Mouse (Mus musculus) embryonic facial prominence, embryonic 14.5 days (tissue): ENCODE results near the gene Pax3. TPM values are rescaled to one million over a fixed set of nuclear protein-coding genes. Genes with fewer than 3 reads are reported as not detected.

Experiments used
- ATAC-seq: fragments of 200-750 bp; cut with Nextera tagmentation; 2 replicates; pipeline ENCODE4 v1.8.0; 2017; ENCODE audit warnings: low read depth, moderate number of reproducible peaks, moderate TSS enrichment
- DNase-seq: peaks from one replicate; pipeline ENCODE4 v3.0.0-alpha.2; 2015; ENCODE audit warnings: low spot score
- H3K27ac ChIP-seq: fragments of 300-500 bp; sonication (generic); replicated peaks from 2 replicates; pipeline ENCODE4 v1.5.1; 2014; ENCODE audit warnings: low read depth, mild to moderate bottlenecking, low read length, moderate library complexity
- H3K27me3 ChIP-seq: fragments of 300-500 bp; sonication (generic); replicated peaks from 2 replicates; pipeline ENCODE4 v1.6.1; 2014; ENCODE audit warnings: low read length; ENCODE audit not compliant: control insufficient read depth, insufficient read depth
- H3K36me3 ChIP-seq: fragments of 300-500 bp; sonication (generic); 2 replicates; pipeline ENCODE4 v1.6.1; 2014; ENCODE audit warnings: low read length, mixed read lengths; ENCODE audit not compliant: control insufficient read depth, insufficient read depth
- H3K4me1 ChIP-seq: fragments of 300-500 bp; sonication (generic); 2 replicates; pipeline ENCODE4 v1.6.1; 2014; ENCODE audit warnings: antibody characterized with exemption, low read length; ENCODE audit not compliant: control insufficient read depth, insufficient read depth
- H3K4me2 ChIP-seq: fragments of 300-500 bp; sonication (generic); 2 replicates; pipeline ENCODE4 v1.6.1; 2014; ENCODE audit warnings: low read depth, mild to moderate bottlenecking, low read length, moderate library complexity, mixed read lengths
- H3K4me3 ChIP-seq: fragments of 300-500 bp; sonication (generic); 2 replicates; pipeline ENCODE4 v1.5.1; 2014; ENCODE audit warnings: low read depth, mild to moderate bottlenecking, low read length
- H3K9ac ChIP-seq: fragments of 300-500 bp; sonication (generic); 2 replicates; pipeline ENCODE4 v1.6.1; 2014; ENCODE audit warnings: low read depth, mild to moderate bottlenecking, low read length, moderate library complexity, mixed read lengths
- H3K9me3 ChIP-seq: fragments of 300-500 bp; sonication (generic); 2 replicates; pipeline ENCODE4 v1.6.1; 2016; ENCODE audit warnings: low read length; ENCODE audit not compliant: control insufficient read depth
- WGBS: fragments of 180-500 bp; shearing (Covaris S2); extraction: QIAGEN DNeasy Blood & Tissue Kit; methylation state at CpG from one replicate; pipeline ENCODE4 v1.1.7; 2014; 5-methylcytosine and 5-hydroxymethylcytosine counted together
- polyA plus RNA-seq: library from polyadenylated mRNA; unstranded; fragments of >200 nt; fragmentation: Nextera tagmentation; extraction: Ambion mirVana; gene quantifications from 2 replicates; pipeline ENCODE4 v1.2.1, GENCODE M21; 2014

Pax3 gene
- polyA plus RNA-seq, 1 experiment from 2014 or later: 9.4 TPM

DNA sequence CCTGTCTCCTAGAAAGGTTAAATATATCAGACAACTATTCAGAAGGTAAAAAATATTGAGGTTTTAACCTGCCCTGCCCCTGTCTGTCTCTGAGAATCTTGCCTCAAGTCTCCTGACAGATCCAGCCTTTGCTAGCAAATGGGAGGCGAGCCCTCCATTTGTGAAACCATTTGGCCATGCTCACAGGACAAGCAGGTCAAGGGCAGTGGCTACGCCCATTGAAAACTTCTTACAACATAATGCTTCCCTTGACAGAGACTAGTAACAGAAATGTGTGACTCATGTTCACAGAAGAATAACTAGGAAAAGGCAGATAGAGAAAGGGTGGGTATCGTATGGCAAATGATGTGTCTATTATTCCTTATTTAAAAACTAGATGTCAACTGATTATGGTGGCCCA is 80.9 kb downstream of the Pax3 start:
- H3K4me2 ChIP-seq: no peak overlapping the region
- no peak overlapping the region for H3K4me3 ChIP-seq
- H3K9ac ChIP-seq: no peak overlapping the region
- no peaks in the 10 kb centered on the region; the same call in 1 of the 2 replicates for H3K27me3 ChIP-seq
- H3K27ac ChIP-seq: no peak overlapping the region
- H3K4me1 ChIP-seq: peaks cover 8% of the 10 kb centered on the region; the same call in 1 of the 2 replicates
- DNase-seq: no peak
- peaks cover 29% of the 10 kb centered on the region; the same call in 1 of the 2 replicates for H3K36me3 ChIP-seq
- ATAC-seq: no peak
- 0 out of 2 replicates have a peak, but pooled peaks cover 3% of the 10 kb centered on the region for H3K9me3 ChIP-seq
- WGBS: 89% methylated on average over 3 of the region's 3 CpGs

DNA sequence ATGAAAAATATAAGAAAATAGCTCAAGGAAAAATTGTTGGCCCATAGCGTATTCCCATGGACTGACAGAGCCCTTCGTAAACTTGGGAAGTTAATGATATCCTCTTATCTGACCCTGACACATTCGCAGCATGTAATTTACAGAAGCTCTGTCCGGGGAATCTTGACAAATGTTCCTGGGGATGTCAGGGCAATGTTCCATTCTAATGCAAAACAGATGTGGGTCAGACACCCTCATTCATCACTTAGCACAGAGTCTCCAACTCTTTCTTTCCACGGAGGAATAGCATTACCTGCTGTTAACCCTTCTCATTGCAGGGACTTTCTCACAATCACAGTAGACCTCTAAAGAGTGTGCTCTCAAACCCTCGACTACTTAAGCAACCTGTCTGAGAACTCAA is 86.6 kb downstream of the Pax3 start:
- Histone ChIP-seq H3K4me2 (no peak overlapping the region), H3K27ac (no peak overlapping the region), H3K27me3 (no peaks in the 10 kb centered on the region; the same call in 1 of the 2 replicates), H3K36me3 (0 out of 2 replicates have a peak, but pooled peaks cover 5% of the 10 kb centered on the region), H3K4me1 (peaks cover 15% of the 10 kb centered on the region; the same call in 1 of the 2 replicates), H3K9me3 (no peaks in the 10 kb centered on the region), H3K9ac (no peak overlapping the region), H3K4me3 (no peak overlapping the region)
- ATAC-seq (no peak), DNase-seq (no peak)
- 21% methylated on average over 6 of the region's 6 CpGs for WGBS

DNA sequence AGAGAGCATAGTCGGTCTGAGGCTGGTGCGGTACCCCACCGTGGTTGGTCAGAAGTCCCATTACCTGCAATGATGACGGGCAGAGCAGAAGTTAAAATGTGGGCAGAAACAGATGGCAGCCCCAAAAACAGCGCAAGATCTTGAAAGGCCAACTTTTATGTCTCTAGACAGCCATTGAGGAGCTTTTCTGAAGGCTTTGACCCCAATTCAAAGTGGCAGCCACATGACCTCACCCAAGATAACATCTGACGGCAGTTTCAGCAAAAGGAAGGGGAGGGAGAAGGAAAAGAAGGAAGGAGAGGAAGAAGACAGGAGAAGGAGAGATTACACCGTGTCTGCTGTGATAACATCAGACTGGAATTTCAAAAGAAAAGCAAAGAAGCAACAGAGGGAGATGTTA is 93.4 kb downstream of the Pax3 start:
- Histone ChIP-seq H3K9me3 (no peaks in the 10 kb centered on the region), H3K9ac (no peak overlapping the region), H3K4me1 (0 out of 2 replicates have a peak, but pooled peaks cover 4% of the 10 kb centered on the region), H3K4me3 (no peak overlapping the region), H3K4me2 (no peak overlapping the region), H3K27me3 (no peaks in the 10 kb centered on the region), H3K36me3 (0 out of 2 replicates have a peak, but pooled peaks cover 13% of the 10 kb centered on the region), H3K27ac (no peak overlapping the region)
- 57% methylated on average over 7 of the region's 7 CpGs for WGBS
- ATAC-seq: no peak
- DNase-seq: no peak

DNA sequence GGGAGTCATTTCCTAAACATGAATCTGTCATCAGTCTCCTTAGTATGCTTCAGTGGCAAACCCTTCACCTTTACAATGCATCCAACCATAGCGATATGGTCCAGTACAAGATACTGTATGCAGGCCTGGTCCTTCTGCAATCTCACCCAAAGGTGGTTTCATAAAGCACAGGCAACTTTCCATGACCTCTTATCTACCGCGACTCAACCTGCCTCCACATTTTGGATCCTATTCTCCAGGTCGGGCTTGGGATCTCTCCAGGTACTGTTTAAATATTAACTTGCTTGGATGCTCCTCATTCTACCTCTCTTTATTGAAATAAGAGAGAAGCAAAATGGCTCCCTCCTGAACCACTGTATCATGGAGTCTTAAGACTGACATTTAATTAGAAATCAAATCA is 103.3 kb downstream of the Pax3 start:
- ATAC-seq (no peak), DNase-seq (no peak)
- H3K27ac ChIP-seq: no peak overlapping the region
- no peak overlapping the region for H3K4me2 ChIP-seq
- H3K4me3 ChIP-seq: no peak overlapping the region
- no peaks in the 10 kb centered on the region for H3K9me3 ChIP-seq
- H3K4me1 ChIP-seq: peaks cover 5% of the 10 kb centered on the region
- 95% methylated on average over 4 of the region's 4 CpGs for WGBS
- H3K36me3 ChIP-seq: no peaks in the 10 kb centered on the region
- no peaks in the 10 kb centered on the region for H3K27me3 ChIP-seq
- H3K9ac ChIP-seq: no peak overlapping the region

DNA sequence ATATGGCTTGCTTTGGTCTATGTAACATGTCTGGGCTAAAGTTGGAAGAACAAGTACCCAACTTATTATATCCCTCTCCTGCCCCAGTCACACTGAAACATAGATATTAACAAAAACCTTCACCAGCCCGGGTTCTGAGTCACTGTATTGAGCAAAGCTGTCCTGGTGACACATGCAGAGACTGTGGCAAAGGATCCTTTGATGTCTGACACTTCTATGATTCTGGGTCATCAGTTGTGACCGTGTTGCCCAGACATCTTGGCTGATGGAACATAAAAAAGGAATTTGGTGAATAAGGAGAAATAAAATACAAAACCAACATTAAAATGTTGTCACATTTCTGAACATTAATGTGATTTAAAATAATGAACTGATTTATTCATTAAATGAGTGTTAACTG is 108.3 kb downstream of the Pax3 start:
- Histone ChIP-seq H3K36me3 (no peaks in the 10 kb centered on the region), H3K4me2 (no peak overlapping the region), H3K27ac (no peak overlapping the region), H3K4me1 (peaks cover 11% of the 10 kb centered on the region), H3K27me3 (no peaks in the 10 kb centered on the region), H3K9ac (no peak overlapping the region), H3K4me3 (no peak overlapping the region), H3K9me3 (no peaks in the 10 kb centered on the region)
- DNase-seq: no peak
- ATAC-seq: no peak
- WGBS: 57% methylated on average over 2 of the region's 2 CpGs

DNA sequence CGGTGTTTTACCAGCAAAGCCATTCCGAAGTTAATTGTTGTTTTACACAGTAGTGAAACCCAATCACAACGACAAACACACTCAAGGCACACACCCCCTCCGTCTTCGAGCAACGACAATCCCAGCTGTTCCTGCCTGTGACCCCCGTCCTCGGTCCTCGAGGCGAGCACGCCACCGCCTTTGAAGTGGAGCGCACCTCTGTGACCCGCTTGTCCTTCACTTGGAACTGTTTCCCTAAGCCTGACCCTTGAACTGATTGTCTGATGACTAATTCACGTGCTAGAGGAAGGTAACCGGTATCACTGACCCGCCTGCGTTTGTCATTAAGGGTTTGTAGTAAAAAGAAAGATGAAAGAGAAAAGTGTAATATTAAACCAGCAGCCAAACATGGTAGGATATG is 115.2 kb downstream of the Pax3 start:
- DNase-seq (no peak), ATAC-seq (no peak)
- 24% methylated on average over 18 of the region's 18 CpGs for WGBS
- Histone ChIP-seq H3K9ac (0 out of 2 replicates have a peak overlapping the region, but pooled peaks have one; percentile 23), H3K4me3 (peak overlapping the region; percentile 17), H3K4me1 (peaks cover 12% of the 10 kb centered on the region; the same call in 1 of the 2 replicates), H3K4me2 (peak overlapping the region; percentile 45), H3K27me3 (no peaks in the 10 kb centered on the region), H3K9me3 (no peaks in the 10 kb centered on the region), H3K27ac (no peak overlapping the region), H3K36me3 (no peaks in the 10 kb centered on the region)

DNA sequence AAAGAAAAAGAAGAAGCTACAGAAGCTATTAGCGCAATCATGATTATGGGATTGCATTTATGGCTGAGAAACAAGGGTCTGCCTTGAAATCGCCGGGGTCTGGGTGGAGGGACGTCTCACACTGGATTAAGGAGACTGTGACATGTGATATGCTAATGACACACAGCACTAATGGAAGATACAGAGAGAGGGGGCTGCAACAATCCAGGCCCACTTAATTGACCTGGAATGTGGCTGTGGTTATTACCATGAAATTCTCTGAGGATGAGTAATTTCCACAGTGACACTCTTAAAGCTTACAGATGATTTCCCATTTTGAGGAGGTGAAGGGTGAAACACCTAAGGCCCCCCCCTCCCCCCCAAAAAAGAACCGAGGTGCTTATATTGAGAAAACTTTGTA is 136.1 kb downstream of the Pax3 start:
- Histone ChIP-seq H3K27ac (no peak overlapping the region), H3K27me3 (no peaks in the 10 kb centered on the region), H3K4me3 (no peak overlapping the region), H3K9ac (no peak overlapping the region), H3K4me1 (no peaks in the 10 kb centered on the region), H3K9me3 (0 out of 2 replicates have a peak, but pooled peaks cover 5% of the 10 kb centered on the region), H3K4me2 (no peak overlapping the region), H3K36me3 (no peaks in the 10 kb centered on the region)
- DNase-seq: no peak
- 35% methylated on average over 5 of the region's 5 CpGs for WGBS
- ATAC-seq: no peak

DNA sequence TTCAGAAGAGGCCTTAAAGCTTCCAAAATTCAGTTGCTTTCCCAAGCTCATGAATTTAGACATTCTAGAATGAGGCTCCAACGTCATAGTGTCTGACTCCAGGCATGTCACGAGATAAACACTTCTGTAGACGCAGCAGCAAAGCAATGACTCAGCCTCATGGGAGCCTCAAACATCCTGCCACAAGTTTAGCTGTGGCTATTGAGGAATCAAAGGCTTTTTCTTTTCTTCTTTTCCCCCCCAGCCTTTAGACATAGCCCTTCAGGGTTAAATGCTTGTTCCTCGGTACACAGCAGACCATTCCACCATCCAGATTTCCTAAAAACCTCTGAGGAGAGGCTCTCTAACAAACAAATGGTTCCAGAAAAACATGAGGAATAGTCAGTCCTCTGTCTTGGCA is 139.0 kb downstream of the Pax3 start:
- no peak overlapping the region for H3K27ac ChIP-seq
- H3K9me3 ChIP-seq: 0 out of 2 replicates have a peak, but pooled peaks cover 5% of the 10 kb centered on the region
- no peak overlapping the region for H3K4me3 ChIP-seq
- H3K9ac ChIP-seq: no peak overlapping the region
- DNase-seq: no peak
- H3K4me1 ChIP-seq: no peaks in the 10 kb centered on the region
- no peaks in the 10 kb centered on the region for H3K36me3 ChIP-seq
- WGBS: 50% methylated on average over 4 of the region's 4 CpGs
- H3K27me3 ChIP-seq: no peaks in the 10 kb centered on the region
- no peak for ATAC-seq
- no peak overlapping the region for H3K4me2 ChIP-seq

DNA sequence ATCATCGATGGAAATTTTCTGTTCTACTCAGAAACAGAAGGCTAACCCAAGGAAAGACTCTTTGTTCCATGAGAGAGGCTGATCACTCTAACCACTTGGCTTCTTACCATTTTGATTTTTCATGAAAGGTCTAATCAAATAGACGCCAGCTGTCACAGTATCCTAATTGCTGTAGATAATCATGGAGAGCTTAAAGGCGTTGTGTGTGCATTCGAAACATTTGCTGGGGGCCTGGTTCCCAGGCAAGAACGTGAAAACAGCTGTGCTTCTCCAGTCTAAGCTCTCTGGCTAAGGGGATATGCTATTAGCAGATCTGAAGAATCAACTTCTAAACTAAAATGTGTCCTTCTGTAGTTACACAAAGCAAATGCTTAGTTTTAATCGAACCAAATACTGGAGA is 143.3 kb downstream of the Pax3 start:
- Histone ChIP-seq H3K27me3 (no peaks in the 10 kb centered on the region), H3K27ac (no peak overlapping the region), H3K36me3 (no peaks in the 10 kb centered on the region), H3K4me1 (peaks cover 11% of the 10 kb centered on the region; the same call in 1 of the 2 replicates), H3K9me3 (0 out of 2 replicates have a peak, but pooled peaks cover 5% of the 10 kb centered on the region), H3K4me2 (no peak overlapping the region), H3K9ac (no peak overlapping the region), H3K4me3 (no peak overlapping the region)
- ATAC-seq: no peak
- 50% methylated on average over 6 of the region's 6 CpGs for WGBS
- peak; percentile 51 for DNase-seq
